23 mouse cellular contexts compared by ENCODE assay signal in the genomic region with DNA sequence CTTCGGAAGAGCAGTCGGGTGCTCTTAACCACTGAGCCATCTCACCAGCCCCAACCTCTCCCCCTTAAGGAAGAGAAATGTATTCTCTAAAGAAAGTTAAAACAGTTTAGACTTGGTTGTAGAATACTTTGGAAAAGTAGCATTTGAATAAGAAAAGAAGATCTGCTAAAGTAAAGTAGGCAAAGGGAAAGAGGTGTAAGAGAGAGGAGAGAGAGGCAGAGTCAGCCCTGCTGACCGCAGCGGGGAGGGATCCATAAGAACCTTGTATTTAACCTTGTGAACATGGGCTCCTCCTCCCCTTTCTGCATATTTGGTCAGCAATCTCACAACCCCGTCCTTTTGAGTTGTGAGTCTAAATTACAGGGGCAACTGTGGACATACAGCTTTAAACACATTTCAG.
"Had no signal": no experiment of that assay in that cellular context is flagged by ENCODE, and none has a peak within 500 bp of the region (broad histone marks: within the 10 kb centered on the region; RNA-seq: fewer than 3 reads in every experiment).

No protein-coding gene starts in this region.

- H3K4me1 ChIP-seq: limb, embryonic 15.5 days had no signal

- DNase-seq: kidney, adult 8-10 months; kidney, postnatal 10 days; kidney, postnatal 36 days; layer of hippocampus, postnatal 36 days; left cerebral cortex, postnatal 4 days; liver, postnatal 0 days; lung, postnatal 10 days; lung, postnatal 36 days; right cerebral cortex, postnatal 4 days; spleen, adult 18-20 months; thymus, adult 18-20 months; thymus, postnatal 36 days had no signal

- H3K27ac ChIP-seq: kidney, embryonic 15.5 days; left cerebral cortex, adult 2 months; limb, embryonic 12.5 days; limb, embryonic 15.5 days; liver, embryonic 14.5 days; lung, embryonic 15.5 days; midbrain, embryonic 10.5 days; midbrain, embryonic 13.5 days; neural tube, embryonic 13.5 days had no signal

- H3K4me3 ChIP-seq: kidney, embryonic 15.5 days; left cerebral cortex, adult 2 months; limb, embryonic 12.5 days; limb, embryonic 15.5 days; lung, embryonic 15.5 days; megakaryocyte, embryonic 14.5 days; midbrain, embryonic 10.5 days; midbrain, embryonic 13.5 days; myocyte; neural tube, embryonic 13.5 days had no signal

- H3K27me3 ChIP-seq: kidney, embryonic 15.5 days; limb, embryonic 12.5 days; limb, embryonic 15.5 days; lung, embryonic 15.5 days; megakaryocyte, embryonic 14.5 days; midbrain, embryonic 13.5 days; neural tube, embryonic 13.5 days had no signal

- H3K36me3 ChIP-seq: kidney, embryonic 15.5 days; limb, embryonic 12.5 days; limb, embryonic 15.5 days; lung, embryonic 15.5 days; midbrain, embryonic 10.5 days; midbrain, embryonic 13.5 days; neural tube, embryonic 13.5 days had no signal
